Mouse (Mus musculus): ENCODE data around the gene Hapln1. TPM values are rescaled to one million over a fixed set of nuclear protein-coding genes. Genes with fewer than 3 reads are reported as not detected.

The Hapln1 gene
- polyA plus RNA-seq (2015; fragmentation: Nextera tagmentation; extraction: Ambion mirVana) = 34.6 and 49.0 TPM in 2 replicates

DNA sequence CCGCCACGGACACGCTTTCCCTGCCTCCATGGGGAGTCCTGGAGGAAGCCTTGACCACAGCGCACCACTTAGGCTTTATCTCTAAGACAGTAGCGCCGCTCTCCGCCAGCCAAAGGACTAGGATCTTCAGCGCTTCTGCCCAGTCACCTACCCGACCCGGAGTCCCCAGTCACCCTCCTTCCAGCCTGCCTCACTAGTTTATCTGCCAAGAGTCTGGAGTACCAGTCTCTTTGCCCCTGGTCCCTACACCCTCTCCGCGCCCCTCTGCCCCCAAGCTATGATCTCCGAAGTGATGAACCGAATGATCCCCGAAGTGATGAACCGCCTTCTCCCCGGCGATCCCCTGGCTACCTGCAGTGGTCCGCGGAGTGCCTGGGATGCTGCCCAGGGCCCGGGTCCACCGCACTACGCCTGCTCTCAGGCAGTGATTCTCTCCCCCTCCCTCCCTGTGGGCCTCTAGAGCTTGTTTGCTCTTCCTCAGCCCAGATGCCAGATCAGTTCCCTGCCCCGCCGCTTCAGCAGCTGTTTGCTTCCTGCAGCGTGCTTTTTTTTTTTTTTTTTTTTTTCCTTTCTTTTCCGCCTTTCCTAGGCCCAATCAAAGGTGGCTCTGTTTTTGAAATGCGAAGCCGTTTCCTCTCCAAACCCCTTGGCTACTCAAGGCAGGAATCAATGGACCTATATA lies at the start of gene Hapln1:
Gene Hapln1, plus strand, starts transcription at position 592 of the 682 bp plus-strand sequence.
- Histone ChIP-seq H3K4me2 (peak within 1 kb of the TSS; percentile 87), H3K9ac (peak within 1 kb of the TSS; percentile 72), H3K9me3 (no peaks in the 10 kb centered on the region), H3K36me3 (no peaks in the 10 kb centered on the region), H3K27ac (peak within 1 kb of the TSS; percentile 86), H3K4me3 (peak within 1 kb of the TSS; percentile 56), H3K27me3 (no peaks in the 10 kb centered on the region), H3K4me1 (peaks cover 7% of the 10 kb centered on the region)
- WGBS = 1% methylated on average over 29 of the region's 29 CpGs
- peak; percentile 40 for ATAC-seq (ENCODE audit: insufficient number of reproducible peaks, insufficient read depth, low FRiP score, low TSS enrichment, low read depth)

DNA sequence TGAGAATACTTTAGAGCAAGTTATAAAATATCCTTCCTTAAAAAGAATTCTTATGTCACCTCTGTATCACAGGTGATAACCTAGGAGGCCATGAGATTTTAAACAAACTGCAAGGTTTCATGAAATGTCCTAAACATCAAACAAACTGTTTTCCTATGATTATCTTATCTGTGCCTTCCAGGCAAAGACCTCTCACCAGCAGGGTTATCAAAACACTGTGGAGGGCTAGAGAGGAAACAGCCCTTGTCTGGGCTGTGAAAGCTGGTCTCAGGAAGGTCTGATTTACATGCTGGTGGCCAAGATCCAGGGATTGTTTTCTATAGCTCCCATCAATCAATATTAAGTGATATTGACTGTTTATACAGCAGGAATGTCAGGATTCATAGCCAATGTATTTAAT lies 46.4 kb upstream of the Hapln1 start:
- Histone ChIP-seq H3K9me3 (no peaks in the 10 kb centered on the region), H3K9ac (no peak overlapping the region), H3K4me3 (no peak overlapping the region), H3K36me3 (no peaks in the 10 kb centered on the region), H3K27me3 (no peaks in the 10 kb centered on the region), H3K27ac (no peak overlapping the region), H3K4me1 (no peaks in the 10 kb centered on the region), H3K4me2 (no peak overlapping the region)
- ATAC-seq (ENCODE audit: insufficient number of reproducible peaks, insufficient read depth, low FRiP score, low TSS enrichment, low read depth) = no peak

DNA sequence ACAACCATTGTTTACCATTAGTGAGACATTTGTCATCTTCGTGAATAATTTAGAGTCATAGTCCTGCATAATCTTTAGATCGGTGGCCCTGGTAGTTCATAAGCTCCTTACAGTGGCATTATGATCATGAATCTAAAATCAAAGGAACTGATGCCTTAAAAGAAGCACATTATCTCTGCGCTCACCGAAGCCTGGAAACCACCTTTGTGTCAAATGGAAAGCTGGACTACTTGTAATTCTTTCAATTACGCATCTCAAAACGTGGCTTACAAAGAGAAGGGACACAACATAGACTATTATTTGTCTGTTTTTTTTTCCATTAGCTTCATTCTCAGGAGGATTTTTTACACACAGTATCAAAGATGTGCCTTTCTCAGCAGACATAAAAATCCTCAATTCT lies 45.9 kb upstream of the Hapln1 start:
- Histone ChIP-seq H3K9ac (no peak overlapping the region), H3K9me3 (no peaks in the 10 kb centered on the region), H3K4me3 (no peak overlapping the region), H3K4me2 (no peak overlapping the region), H3K27me3 (no peaks in the 10 kb centered on the region), H3K27ac (no peak overlapping the region), H3K36me3 (no peaks in the 10 kb centered on the region), H3K4me1 (no peaks in the 10 kb centered on the region)
- 75% methylated on average over 6 of the region's 6 CpGs for WGBS
- no peak for ATAC-seq (ENCODE audit: insufficient number of reproducible peaks, insufficient read depth, low FRiP score, low TSS enrichment, low read depth)

GRCm38 (mm10) chr13:89496569-89496968 lies 43.0 kb upstream of the Hapln1 start:
- H3K36me3 ChIP-seq = no peaks in the 10 kb centered on the region
- H3K9ac ChIP-seq = no peak overlapping the region
- no peak overlapping the region for H3K27ac ChIP-seq
- H3K4me2 ChIP-seq = no peak overlapping the region
- H3K4me3 ChIP-seq = no peak overlapping the region
- 83% methylated on average over 2 of the region's 2 CpGs for WGBS
- H3K9me3 ChIP-seq = no peaks in the 10 kb centered on the region
- ATAC-seq (ENCODE audit: insufficient number of reproducible peaks, insufficient read depth, low FRiP score, low TSS enrichment, low read depth) = no peak
- H3K27me3 ChIP-seq = no peaks in the 10 kb centered on the region
- H3K4me1 ChIP-seq = no peaks in the 10 kb centered on the region

DNA sequence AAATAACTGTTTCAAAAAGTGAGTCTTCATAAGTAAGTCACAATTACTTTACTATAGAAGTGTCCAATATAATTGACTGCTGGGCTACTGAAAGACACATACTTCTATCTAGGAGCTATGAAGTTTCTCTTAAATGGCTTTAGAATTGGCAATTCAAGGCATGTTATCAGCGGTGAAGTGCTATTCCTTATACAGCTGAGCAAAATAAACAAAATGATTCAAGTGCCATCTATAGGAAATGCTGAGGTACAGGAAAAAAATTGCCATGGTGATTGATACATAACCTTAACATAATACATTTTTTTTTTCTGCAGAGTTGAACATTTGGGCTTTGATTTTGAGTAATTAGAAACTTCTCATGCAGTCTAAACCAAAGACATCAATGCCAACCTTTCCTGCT lies 40.2 kb upstream of the Hapln1 start:
- no peak for ATAC-seq (ENCODE audit: insufficient number of reproducible peaks, insufficient read depth, low FRiP score, low TSS enrichment, low read depth)
- WGBS = 80% methylated on average over 1 of the region's 1 CpGs
- H3K4me1 ChIP-seq = no peaks in the 10 kb centered on the region

GRCm38 (mm10) chr13:89521507-89521908 lies 18.1 kb upstream of the Hapln1 start:
- H3K27ac ChIP-seq = peak overlapping the region; percentile 17

More for the DNA sequence above, 40.2 kb upstream of the Hapln1 start:
- H3K36me3 ChIP-seq = no peaks in the 10 kb centered on the region
- H3K4me3 ChIP-seq = no peak overlapping the region
- H3K27ac ChIP-seq = no peak overlapping the region
- no peaks in the 10 kb centered on the region for H3K9me3 ChIP-seq
- H3K4me2 ChIP-seq = no peak overlapping the region
- H3K27me3 ChIP-seq = no peaks in the 10 kb centered on the region
- H3K9ac ChIP-seq = no peak overlapping the region

DNA sequence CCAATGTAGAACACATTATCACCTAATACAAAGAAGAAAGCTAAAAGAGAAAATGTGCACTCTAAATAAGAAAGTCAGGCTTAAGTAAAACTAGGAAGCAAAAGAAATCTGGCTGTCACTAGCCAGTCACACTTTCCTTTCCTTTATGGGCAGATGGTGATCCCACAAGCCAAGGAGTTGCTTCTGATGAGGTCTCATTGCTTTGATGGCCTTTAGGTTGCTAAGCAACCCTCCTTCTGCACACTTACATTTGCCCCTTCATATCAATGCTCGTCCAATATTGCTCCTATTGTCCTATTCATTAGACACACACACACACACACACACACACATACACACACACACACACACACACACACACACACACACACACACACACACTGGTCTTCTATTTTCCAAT lies 10.9 kb upstream of the Hapln1 start:
- WGBS = 60% methylated on average over 1 of the region's 1 CpGs
- Histone ChIP-seq H3K27ac (no peak overlapping the region), H3K9ac (no peak overlapping the region), H3K4me3 (no peak overlapping the region), H3K4me2 (no peak overlapping the region), H3K4me1 (no peaks in the 10 kb centered on the region), H3K9me3 (no peaks in the 10 kb centered on the region), H3K36me3 (no peaks in the 10 kb centered on the region), H3K27me3 (no peaks in the 10 kb centered on the region)
- ATAC-seq (ENCODE audit: insufficient number of reproducible peaks, insufficient read depth, low FRiP score, low TSS enrichment, low read depth) = no peak

More at GRCm38 (mm10) chr13:89521507-89521908, 18.1 kb upstream of the Hapln1 start:
- Histone ChIP-seq H3K36me3 (no peaks in the 10 kb centered on the region), H3K4me2 (no peak overlapping the region), H3K4me1 (0 out of 2 replicates have a peak, but pooled peaks cover 2% of the 10 kb centered on the region), H3K27me3 (no peaks in the 10 kb centered on the region), H3K9ac (no peak overlapping the region), H3K4me3 (no peak overlapping the region), H3K9me3 (no peaks in the 10 kb centered on the region)
- ATAC-seq (ENCODE audit: insufficient number of reproducible peaks, insufficient read depth, low FRiP score, low TSS enrichment, low read depth) = no peak

DNA sequence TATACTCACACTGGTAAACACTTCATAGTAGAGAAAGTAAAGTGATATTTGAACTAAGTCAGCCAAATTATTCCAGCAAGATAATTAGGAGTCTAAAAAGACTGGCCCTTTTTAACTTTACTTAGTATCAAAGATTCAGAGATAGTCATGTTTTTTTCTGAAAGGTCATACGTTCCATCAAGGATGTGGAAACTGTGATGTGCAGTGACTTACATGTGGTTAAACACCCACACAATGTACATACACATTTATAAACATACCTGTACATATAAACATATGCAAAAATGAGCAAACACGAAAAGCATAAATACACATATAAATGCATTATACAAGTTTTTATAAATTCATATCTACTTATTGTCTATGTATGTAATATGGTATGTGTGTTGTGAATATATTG lies 9.2 kb upstream of the Hapln1 start:
- ATAC-seq (ENCODE audit: insufficient number of reproducible peaks, insufficient read depth, low FRiP score, low TSS enrichment, low read depth) = no peak
- Histone ChIP-seq H3K9ac (no peak overlapping the region), H3K4me1 (no peaks in the 10 kb centered on the region), H3K4me3 (no peak overlapping the region), H3K36me3 (no peaks in the 10 kb centered on the region), H3K27ac (no peak overlapping the region), H3K9me3 (no peaks in the 10 kb centered on the region), H3K4me2 (no peak overlapping the region), H3K27me3 (no peaks in the 10 kb centered on the region)
- WGBS = 77% methylated on average over 2 of the region's 2 CpGs

- H3K4me1 ChIP-seq = peaks cover 7% of the 10 kb centered on the region
- peak; percentile 40; the same call in 1 of the 2 replicates for ATAC-seq (ENCODE audit: insufficient number of reproducible peaks, insufficient read depth, low FRiP score, low TSS enrichment, low read depth)
- 4% methylated on average over 11 of the region's 11 CpGs for WGBS
- H3K36me3 ChIP-seq = no peaks in the 10 kb centered on the region
- H3K27me3 ChIP-seq = no peaks in the 10 kb centered on the region
- peak overlapping the region; percentile 86 for H3K27ac ChIP-seq
- peak overlapping the region; percentile 87 for H3K4me2 ChIP-seq
- peak overlapping the region; percentile 72; the same call in 1 of the 2 replicates for H3K9ac ChIP-seq
- H3K4me3 ChIP-seq = peak overlapping the region; percentile 56
- no peaks in the 10 kb centered on the region for H3K9me3 ChIP-seq
These were observed 280 bp downstream of the Hapln1 start for GRCm38 (mm10) chr13:89539887-89540264.

- ATAC-seq (ENCODE audit: insufficient number of reproducible peaks, insufficient read depth, low FRiP score, low TSS enrichment, low read depth) = peak; percentile 65
- 18% methylated on average over 11 of the region's 11 CpGs for WGBS
- Histone ChIP-seq H3K4me2 (peak overlapping the region; percentile 87), H3K27me3 (no peaks in the 10 kb centered on the region), H3K36me3 (no peaks in the 10 kb centered on the region), H3K4me3 (peak overlapping the region; percentile 56), H3K9me3 (no peaks in the 10 kb centered on the region), H3K9ac (0 out of 2 replicates have a peak overlapping the region, but pooled peaks have one; percentile 36), H3K4me1 (peaks cover 7% of the 10 kb centered on the region), H3K27ac (peak overlapping the region; percentile 86)
These were observed 846 bp downstream of the Hapln1 start for GRCm38 (mm10) chr13:89540301-89540982.

DNA sequence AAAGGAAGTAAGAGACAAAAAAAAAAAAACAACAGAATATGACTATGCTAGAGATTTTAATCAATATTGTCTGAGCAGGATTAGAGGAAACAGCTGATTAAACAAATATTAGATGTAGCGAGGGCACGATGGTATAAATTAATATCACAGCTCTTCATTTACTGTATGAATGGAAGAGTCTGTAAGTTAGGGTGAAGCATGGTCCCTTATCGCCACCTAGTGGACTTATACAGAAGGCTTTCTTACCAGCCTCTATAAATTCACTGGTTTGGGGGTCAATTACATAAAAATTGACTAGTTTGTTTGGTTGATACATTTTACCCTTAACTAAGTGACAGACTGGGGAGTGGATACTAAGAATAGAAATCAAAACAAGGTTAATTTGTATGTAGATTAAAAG lies 3.4 kb downstream of the Hapln1 start:
- no peak overlapping the region for H3K4me2 ChIP-seq
- WGBS = 1% methylated on average over 3 of the region's 3 CpGs
- ATAC-seq (ENCODE audit: insufficient number of reproducible peaks, insufficient read depth, low FRiP score, low TSS enrichment, low read depth) = no peak

DNA sequence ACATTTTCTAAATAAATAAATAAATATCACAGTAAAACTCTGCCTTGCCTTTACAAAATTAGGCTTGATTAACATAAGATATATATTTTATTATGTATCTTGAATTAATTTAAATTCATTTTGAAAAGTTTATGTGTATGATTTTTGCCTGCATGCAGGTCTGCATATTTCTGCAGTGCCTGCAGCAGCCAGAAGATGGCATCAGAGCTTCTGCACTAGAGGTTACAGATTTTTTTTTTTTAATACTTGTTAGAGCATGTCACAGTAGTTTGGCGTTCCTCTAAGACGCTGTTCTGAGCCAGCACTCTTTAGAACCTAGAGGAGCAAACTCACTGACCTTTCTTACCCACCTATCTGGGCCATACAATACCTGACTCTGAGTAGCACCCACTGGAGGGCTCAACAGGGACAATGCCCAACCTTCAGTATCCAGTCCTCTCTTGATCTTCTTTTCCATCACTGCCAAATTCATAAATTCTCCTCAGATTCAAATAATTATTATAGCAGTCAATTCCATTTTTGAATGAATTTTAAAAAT lies 8.7 kb downstream of the Hapln1 start:
- 11% methylated on average over 2 of the region's 2 CpGs for WGBS
- Histone ChIP-seq H3K4me2 (no peak overlapping the region), H3K4me3 (no peak overlapping the region), H3K9ac (no peak overlapping the region), H3K9me3 (no peaks in the 10 kb centered on the region), H3K36me3 (no peaks in the 10 kb centered on the region), H3K27ac (no peak overlapping the region), H3K27me3 (no peaks in the 10 kb centered on the region), H3K4me1 (no peaks in the 10 kb centered on the region)
- ATAC-seq (ENCODE audit: insufficient number of reproducible peaks, insufficient read depth, low FRiP score, low TSS enrichment, low read depth) = no peak

More for the DNA sequence above, 3.4 kb downstream of the Hapln1 start:
- H3K4me1 ChIP-seq = peaks cover 7% of the 10 kb centered on the region
- no peaks in the 10 kb centered on the region for H3K27me3 ChIP-seq
- H3K4me3 ChIP-seq = no peak overlapping the region
- H3K27ac ChIP-seq = no peak overlapping the region
- H3K9me3 ChIP-seq = no peaks in the 10 kb centered on the region
- no peaks in the 10 kb centered on the region for H3K36me3 ChIP-seq
- H3K9ac ChIP-seq = no peak overlapping the region
